Mouse (Mus musculus) right cerebral cortex, postnatal 14 days (tissue): Measurements from ENCODE around the gene Elfn2.

Source experiments
- DNase-seq: peaks from one replicate; pipeline ENCODE4 v3.0.0; 2022

The Elfn2 gene

GRCm38 (mm10) chr15:78720094-78720493, 1.5 kb upstream of the Elfn2 start:
- DNase-seq = peak; percentile 84

GRCm38 (mm10) chr15:78719416-78719815, 845 bp upstream of the Elfn2 start:
- DNase-seq = no peak

DNA sequence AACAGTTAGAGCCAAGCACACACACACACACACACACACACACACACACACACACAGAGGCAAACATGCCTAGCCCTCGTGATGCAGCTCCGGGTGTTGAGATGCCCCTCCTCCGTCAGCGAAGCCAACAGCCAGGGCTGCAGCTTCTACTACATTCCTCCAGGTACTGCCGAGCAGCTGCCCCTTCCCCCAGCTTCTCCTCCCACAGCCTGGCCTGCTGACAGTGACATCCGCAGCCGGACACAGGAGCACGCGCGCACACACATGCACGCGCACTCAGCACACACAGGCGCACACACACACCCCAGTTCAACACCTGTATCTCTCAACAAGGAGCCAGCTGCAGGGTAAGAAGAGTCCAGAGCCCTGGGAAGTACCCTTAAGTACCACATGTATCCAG, 1.6 kb downstream of the Elfn2 start:
- no peak for DNase-seq

DNA sequence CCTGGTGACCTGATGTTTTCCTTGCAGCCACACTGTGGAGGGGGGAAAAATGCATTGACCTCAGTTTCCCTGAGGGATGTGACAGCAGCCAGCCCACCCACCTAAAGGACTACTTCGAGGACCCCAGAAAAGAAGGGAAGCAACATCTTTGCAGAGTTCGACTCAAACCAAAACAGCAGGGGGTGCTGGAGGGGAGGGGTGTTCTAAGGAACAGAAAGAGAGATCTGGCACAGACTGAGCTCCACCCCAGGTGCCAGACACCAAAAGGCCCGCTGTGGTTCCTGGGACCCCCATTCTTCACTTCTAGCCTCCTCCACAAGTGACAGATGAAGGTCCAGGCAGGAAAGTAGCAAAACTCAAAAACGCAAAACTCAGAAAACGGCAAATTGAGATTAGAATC, 2.7 kb downstream of the Elfn2 start:
- no peak for DNase-seq

DNA sequence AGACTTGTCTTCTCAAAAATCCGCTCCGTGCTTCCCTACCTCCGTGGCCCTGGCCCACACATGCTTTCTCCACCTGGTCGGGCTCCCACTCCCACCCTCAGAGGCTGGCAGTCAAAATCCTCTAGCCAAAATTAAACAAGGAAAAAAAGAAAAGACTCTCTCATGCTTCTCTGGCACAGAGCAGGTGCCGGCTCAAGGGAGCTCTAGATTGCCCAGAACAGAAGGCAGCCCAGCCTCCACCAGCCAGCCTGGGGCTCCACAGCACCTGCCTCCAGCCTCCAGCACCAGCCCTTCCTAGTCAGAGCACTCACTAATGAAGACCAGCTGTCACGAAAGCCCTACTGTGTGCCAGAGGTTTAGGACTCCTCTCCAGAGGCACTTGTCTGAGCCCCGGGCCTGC, 4.8 kb downstream of the Elfn2 start:
- DNase-seq = no peak

GRCm38 (mm10) chr15:78712335-78713258, 6.0 kb downstream of the Elfn2 start:
- peak; percentile 63 for DNase-seq

DNA sequence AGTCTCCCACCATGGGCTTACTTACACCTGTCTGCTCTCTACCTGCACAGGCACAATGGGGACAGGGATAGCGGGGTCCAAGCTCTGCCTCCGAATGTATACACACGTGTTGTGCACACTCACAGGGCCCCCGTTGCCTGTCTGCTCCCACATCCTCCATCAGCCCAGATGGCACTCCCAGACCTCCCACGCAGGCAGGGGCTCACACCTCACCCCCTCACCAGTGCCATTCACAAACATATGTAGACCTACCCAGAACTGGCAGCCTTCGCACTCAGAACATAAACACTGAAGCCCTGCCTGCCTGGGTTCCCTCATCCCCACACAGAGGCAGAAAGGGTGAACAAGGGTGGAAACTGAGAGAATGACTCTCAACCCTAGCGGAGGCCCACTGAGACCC, 6.6 kb downstream of the Elfn2 start:
- DNase-seq = peak; percentile 65

DNA sequence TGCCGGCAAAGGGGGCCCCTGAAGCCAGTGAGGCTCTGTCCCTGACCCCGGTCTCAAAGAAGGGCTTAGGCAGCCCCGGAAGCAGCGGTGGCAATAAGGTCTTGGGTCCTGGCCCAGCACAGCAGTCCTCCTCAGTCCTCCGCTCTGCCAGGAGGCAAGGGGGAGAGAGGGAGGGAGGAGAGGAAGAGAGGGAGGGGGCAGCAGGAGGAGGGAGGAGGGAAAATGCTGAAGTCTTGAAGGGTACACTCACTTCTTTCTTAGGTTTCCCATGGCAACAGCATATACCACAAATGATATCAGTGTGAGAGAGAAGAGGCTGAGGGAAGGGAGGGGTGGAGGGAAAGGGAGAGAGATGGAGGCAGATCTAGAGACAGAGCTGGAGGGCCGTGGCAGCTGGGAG, 7.9 kb downstream of the Elfn2 start:
- peak; percentile 37 for DNase-seq

DNA sequence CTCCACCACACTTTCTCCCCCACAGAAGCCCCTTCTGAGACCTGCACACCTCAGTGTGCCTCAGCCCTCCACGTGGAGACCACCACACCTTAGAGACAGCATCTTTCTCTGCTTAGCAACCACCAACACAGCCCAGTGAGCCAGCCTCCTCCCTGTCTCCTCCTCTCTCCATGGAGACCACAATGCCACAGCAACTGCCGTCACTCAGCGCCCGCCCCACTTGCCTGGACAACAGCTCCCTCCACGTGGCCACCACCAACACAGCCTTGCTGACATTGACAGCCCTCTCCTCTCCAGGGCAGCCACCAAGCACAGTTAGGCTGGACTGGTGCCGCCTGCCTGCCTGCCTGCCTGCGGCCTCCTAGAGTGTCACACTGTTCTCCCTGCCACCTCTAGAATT, 8.8 kb downstream of the Elfn2 start:
- DNase-seq = peak; percentile 81

- no peak for DNase-seq
Observed at GRCm38 (mm10) chr15:78706630-78707029, 11.9 kb downstream of the Elfn2 start.

- DNase-seq = peak; percentile 64
Observed at GRCm38 (mm10) chr15:78704824-78705223, 13.7 kb downstream of the Elfn2 start.

DNA sequence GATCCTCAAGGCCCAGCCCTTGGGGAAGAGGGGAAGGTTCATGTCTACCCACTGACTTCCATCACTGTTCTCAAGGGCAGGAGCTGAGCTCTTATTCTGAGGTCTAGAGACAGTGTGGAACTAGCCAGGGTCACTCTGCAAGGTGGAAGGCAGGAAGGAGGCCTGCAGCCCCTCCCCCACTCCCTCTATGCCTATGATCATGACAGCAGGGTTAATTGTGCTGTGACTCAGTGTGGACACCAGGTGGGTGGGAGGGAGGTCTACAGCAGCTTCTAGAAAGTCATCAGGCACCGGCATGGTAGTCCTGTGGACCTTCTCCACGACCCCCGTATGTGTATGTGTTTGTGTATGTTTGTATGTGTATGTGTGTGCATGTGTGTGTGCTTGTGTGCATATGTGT, 14.6 kb downstream of the Elfn2 start:
- no peak for DNase-seq

- DNase-seq = no peak
Observed at GRCm38 (mm10) chr15:78700420-78700819, 18.2 kb downstream of the Elfn2 start.

- no peak for DNase-seq
Observed at GRCm38 (mm10) chr15:78699513-78699912, 19.1 kb downstream of the Elfn2 start.

GRCm38 (mm10) chr15:78698491-78699135, 20.0 kb downstream of the Elfn2 start:
- DNase-seq = no peak

GRCm38 (mm10) chr15:78698084-78698483, 20.5 kb downstream of the Elfn2 start:
- DNase-seq = peak; percentile 58

DNA sequence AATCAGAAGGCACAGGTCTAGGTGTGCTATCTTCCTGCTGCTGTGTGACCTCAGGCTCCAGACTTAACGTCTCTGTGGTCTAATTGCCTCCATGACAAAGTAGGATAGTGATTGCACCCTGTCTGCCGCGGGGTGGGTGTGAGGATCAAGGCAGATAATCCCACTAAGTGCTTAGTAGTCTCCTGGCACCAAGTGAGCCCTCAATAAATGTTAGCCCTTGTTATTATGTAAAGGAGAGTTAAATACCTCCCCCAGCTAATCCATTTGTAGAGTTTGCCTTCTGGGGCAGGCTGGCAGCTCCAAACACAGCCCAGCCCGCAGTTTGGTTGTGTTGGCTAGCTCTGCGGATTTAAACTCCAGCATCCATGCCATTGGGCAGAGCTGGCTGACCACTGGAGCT, 22.8 kb downstream of the Elfn2 start:
- no peak for DNase-seq

DNA sequence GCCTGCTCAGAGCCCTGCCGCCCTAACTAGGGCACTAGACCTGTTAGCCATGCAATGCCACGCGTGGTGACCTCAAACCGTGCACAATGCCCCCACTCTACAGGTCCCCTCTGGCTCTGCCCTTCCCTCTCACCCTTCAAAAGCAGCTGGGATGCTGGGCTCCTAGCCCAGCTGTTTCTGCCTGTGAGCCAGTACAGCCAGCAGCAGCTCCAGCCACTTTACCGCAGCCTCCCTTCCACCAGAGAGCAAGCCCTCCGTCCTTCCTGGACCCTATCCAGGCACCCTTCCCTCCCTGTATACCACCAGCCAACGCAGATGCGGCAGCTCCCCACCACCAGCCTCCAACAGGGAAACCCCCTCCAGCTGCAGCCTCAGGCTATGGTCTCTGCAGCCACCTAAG, 26.1 kb downstream of the Elfn2 start:
- no peak for DNase-seq

DNA sequence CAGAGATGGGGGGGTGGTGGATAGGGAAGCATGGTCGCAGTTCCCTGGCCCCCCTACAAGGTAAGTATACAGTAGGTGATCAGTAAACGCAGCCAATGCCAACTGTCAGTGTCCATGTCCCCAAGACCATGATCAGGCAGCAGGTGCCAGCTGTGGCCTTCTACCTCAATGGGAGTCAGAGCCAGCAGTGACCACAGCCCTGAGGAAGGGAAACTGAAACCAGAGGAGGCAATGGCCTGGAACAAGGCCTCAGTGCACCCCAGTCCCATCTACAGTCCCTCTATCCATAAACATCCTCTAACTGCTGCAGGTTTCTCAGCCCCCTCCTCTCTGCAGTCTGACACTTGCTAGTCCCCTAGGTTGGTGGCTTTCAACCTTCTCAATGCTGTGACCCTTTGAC, 27.9 kb downstream of the Elfn2 start:
- no peak for DNase-seq

DNA sequence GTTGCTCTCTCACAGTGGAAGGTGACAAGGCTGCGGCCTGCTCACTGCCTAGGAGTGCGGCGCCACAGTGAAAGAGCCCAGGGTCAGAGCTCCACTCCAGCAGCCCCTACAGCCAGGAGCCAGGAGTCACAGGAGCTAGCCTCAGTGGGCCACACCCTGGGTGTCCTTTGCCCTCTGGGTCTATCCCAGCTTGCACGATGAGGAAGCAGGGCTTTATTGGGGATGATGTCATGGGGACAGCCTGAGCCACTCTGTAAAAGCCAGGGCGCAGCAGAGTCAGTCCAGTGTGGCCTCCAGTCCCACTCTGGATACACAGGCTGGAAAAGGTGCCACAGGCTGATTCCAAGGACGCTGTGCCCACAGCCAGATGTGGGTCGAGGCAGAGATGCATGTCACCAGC, 31.7 kb downstream of the Elfn2 start:
- DNase-seq = no peak

DNA sequence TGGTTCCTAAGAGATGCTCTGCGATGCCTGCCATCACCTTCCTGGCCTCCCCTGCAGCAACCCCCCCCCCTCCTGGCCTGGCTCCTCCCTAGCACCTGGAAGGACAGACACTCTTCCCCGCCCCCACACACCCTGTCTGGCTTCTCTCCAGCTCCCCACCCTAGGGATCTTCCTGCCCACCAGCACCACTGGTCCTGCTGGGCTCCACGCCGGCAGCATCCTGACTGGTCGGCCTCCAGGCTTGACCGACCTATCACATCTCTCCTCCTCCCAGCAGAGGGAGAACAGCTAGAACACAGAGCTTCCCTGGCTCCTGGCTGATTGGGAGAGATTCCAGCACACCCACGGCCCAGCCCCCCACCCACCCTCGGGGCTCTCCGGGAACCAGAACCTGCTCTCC, 34.5 kb downstream of the Elfn2 start:
- peak; percentile 76 for DNase-seq

GRCm38 (mm10) chr15:78683474-78683873, 35.1 kb downstream of the Elfn2 start:
- no peak for DNase-seq

- no peak for DNase-seq
Observed at GRCm38 (mm10) chr15:78681781-78682180, 36.8 kb downstream of the Elfn2 start.

DNA sequence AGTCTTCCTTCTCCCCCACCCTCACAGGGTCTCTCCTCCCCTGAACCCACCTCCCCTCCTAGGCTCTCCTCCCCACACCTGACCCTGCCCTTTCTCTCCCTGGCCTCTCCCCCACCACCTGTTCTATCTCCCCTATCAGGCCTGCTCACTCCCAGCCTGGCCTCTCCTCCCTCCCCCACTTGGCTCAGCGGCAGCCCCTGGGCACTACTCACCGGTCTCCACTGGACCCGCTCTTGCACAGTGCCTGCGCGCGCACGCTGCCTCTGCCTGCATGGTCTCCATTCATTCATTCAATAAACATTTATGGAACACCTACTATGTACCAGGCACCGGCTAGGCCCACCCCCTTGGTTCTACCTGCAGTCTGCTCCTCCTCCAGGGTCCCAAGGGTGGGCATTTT, 37.3 kb downstream of the Elfn2 start:
- DNase-seq = no peak
